Mouse (Mus musculus): ENCODE results near the gene Gm10217.

Gene Gm10217

DNA sequence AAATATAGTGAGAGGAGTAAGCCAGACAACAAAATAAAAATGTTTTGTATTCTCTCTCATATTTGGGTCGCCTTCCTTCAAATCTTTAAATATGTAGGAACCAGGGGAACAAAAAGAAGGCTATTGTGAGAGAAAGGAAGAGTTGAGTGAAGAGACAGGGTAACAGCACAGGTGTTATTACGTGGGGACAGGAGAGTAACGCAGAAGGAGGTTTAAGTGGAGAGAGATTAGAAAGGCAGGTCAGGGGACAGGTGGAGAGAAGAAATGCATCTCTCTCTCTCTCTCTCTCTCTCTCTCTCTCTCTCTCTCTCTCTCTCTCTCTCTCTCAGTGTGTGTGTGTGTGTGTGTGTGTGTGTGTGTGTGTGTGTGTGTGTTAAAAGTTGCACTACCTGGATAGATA is at the start of gene Gm10217:
Gm10217 (plus strand) TSS at position 301 of the 400 bp plus-strand sequence.
- CTCF ChIA-PET, result no interaction called here

DNA sequence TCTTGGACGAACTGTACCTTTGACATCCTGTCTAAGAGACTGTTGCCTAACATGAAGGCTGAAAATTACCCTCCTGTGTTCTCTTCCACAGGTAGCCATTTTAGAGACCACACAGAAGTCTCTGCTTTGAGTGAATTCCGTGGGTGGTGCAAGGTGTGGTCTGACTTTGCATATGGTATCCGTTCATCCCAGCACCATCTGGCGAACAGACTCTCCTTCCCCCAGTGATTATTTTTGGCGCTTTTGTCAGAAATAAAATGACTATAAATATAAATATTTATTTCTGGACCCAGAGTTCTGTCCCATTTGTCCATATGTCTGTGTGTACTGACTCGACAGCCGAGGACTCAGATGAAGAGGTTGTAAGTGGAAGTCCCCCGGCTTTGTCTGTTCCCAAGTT is 39.3 kb upstream of the Gm10217 start:
- CTCF ChIA-PET, result no interaction called here

DNA sequence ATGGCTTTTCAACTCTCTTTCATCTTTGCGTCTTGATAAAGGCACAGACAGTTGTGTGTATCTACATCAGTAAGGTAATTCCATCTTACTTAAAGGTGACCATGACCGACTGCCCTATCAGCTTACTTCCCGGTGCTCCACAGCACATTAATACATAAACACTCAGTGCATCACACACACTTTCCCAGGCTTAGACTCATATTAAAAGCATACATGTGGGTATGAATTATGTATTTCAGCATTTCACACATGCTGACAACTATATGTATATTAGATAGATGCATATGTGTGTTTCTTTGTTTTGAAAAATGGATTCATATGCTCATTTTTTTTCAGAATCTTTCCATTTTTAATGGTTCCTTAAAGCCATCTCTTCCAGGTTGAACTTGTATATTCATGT is 23.8 kb upstream of the Gm10217 start:
- CTCF ChIA-PET, result no interaction called here

DNA sequence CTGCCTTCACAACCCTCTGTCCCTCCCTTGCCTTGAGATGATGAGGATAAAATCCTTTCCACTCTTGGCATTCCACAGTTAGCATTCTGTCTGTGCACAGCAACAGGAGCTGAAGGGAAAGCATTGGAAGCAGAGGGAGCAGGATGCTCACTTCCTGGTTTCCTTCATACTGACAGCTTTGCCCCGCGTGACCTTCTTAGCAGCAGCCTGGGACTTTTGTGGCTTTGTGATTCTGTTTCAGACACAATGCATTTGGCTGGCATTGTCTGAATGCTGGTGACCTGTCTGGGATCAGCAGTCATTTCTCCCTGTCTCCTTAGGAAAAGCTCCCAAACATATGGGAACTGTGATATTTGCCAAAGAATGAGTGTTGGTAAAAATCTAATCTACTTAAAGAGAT is 4.8 kb upstream of the Gm10217 start:
- CTCF ChIA-PET, result no interaction called here

DNA sequence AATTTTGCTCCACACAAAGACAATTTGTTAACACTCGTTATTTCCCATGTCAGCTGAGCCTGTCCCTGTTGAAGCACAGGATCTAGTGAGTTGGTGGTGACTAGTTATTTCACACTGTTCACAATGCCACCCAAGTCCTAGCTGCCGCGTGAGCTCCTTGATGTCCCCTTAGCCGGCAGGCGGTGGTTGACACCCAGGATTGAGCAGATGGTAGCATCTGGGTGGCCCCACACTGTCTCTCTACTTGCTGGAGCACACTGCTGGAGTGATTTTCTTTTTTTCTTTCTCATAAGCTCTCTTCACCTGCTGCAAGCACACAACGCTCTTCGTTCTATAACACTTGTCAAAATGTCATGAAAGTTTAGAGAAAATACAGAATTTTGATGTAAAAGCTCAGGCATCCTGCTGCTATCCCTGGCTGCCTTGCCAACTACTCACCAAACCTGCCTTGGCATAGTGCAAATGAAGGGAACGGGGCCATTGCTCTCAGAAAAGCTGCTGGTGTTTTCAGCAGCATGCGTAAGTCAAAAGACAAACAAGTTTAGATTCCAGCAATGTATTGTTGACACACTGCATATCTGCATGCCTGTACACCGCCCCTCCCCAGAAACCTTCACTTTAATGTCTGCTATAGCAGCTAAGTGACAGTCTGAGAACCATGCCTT is 3.4 kb upstream of the Gm10217 start:
- CTCF ChIA-PET, result no interaction called here

DNA sequence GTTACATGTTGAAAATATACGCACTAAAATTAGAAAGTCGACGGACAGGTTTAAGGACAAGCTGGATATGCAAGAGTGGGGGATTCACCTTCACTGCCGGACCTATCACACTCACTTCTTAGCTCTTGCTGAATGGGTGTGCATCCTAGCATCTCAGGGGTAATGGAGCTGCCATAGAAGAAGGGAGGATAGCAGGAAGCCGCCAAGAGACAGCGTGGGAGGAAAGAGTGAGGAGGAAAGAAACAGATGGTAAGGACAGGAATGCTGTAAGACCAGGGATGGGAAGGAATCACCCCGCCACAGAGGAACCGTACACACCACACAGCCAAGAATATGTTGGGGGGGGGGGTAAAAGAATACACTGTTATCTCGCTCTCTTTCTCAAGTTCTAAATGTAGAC is 1.1 kb downstream of the Gm10217 start:
- CTCF ChIA-PET, result no interaction called here

DNA sequence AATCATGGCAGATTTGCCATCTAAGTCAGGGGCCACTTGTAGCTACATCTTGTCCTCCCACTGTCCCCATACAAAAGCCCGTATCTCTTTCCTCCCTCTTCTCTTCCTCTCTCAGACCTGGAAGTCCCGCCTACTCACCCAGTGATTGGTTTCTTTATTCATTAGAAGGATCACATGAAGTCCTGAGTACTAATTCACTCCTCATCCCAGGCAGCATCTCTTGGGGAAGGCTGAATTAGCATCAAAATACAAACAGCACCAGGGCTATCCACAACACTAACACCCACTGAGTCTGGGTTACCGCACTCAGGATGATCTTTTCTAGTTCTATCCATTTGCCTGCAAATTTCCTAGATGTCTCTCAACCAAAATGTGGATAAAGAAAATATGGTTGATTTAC is 4.0 kb downstream of the Gm10217 start:
- CTCF ChIA-PET, result no interaction called here

DNA sequence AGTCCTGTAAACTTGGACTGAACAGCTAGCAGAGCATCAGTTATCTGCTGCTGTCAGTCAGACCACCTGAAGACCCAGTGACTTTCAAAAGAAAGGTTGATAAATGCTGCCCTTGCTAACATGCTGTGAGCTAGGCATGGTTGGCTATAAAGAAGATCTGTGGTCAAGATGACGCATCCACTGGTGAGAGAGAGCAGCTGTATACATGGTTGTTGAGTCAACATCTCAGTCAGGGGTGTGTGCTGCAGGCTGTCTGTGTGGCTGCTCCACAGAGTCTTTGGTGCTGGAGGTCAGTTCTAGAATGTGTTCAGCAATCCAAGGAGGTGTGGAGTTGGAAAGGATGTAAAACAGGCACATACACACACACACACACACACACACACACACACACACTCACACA is 12.2 kb downstream of the Gm10217 start:
- CTCF ChIA-PET, result no interaction called here

DNA sequence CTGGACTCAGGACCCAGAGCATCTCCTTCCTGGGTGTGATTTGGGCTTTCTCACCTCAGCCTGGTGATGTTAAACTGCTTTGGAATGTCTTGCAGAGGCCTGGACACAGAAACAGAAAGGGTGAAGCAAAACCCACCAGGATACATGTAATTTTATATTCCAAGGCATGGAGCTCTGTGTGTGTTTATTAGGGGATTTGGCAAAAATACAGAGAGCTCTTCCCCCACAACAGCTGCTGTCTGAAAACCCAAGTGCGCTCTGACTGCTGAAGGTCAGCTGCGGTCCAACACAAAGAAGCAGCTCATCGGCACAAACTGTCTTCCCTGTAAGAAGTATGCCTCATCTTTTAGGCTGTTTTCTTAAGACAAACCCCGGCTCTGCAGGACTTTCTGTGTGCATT is 15.9 kb downstream of the Gm10217 start:
- CTCF ChIA-PET, result no interaction called here

DNA sequence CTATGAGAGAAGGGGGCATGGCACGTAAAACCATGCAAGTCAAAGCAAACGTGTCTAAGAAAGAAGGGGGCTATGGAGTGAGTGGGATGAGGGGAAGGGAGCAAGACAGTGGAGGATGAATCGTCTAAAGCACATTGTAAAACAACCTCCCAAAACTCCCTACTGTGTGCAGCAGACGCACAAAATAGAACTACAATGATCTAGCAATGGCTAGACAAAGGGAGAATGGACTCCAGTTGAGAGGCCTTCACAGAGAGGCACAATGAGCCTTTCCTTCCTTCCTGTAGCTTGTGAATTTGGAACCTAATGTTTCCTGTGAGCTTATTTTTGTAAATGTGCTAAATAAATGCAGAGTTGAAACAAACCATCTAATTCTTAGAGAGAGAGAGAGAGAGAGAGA is 22.7 kb downstream of the Gm10217 start:
- CTCF ChIA-PET, result interaction anchor here (0.6 kb wide), 1 partner anchor 1420 kb away, joined by 4 read pairs; no protein-coding TSS in a partner anchor

DNA sequence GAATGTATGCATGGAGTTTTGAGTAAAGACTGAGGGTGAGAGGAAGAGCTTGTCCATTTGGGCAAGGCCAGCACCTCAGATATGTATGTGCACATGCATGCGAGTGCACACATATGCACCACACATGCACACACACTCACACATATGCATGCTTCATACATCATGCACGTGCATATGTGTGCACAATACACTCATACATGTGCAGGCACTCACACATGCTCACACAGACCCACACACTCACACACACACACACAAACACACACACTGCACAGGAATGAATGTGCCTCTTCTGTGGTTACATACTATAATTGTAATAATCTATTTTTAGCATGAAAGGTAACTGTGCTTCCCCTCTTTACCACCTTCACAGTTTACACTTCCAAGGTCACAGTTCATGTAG is 35.1 kb downstream of the Gm10217 start:
- CTCF ChIA-PET, result no interaction called here

DNA sequence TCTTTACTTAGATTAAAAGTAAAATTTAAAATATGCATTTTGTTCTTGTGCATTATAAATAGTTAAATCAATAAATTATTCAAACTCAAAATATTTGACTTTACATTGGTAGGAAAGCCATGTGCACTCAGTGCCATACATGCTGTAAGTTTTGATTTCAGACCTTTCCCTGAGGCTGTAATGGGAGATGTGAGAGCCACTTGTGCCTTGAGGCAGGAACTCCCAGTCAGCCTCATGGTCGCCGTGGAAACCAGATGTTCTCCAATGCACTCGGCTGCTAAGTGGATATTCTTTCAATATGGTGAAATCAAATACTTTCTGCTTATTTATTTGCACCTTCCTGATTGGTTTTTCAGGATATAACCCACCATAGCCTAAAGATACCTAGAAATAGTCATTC is 35.6 kb downstream of the Gm10217 start:
- CTCF ChIA-PET, result no interaction called here
